Mouse (Mus musculus) limb, embryonic 14.5 days (tissue): ENCODE measurements around the gene Tnfrsf13b. TPM values are rescaled to one million over a fixed set of nuclear protein-coding genes. Genes with fewer than 3 reads are reported as not detected.
A peak's percentile ranks its signal among the peaks of the same experiment; 100 is the strongest.
"Not testable (repeated sequence)": the region's sequence is repeated elsewhere in the genome, so short reads cannot be mapped to it uniquely, and the experiment has no call there.

Experiments used
- ATAC-seq: fragments of 200-750 bp; cut with Nextera tagmentation; 2 replicates; pipeline ENCODE4 v1.8.0; 2017; ENCODE audit warnings: low read depth, moderate number of reproducible peaks, moderate TSS enrichment; ENCODE audit not compliant: low FRiP score
- DNase-seq: peaks from one replicate; pipeline ENCODE4 v3.0.0-alpha.2; 2015; ENCODE audit warnings: low spot score
- H3K27ac ChIP-seq: fragments of 300-500 bp; sonication (generic); replicated peaks from 2 replicates; pipeline ENCODE4 v1.5.1; 2014; ENCODE audit warnings: low read depth, mild to moderate bottlenecking, low read length, moderate library complexity, mixed read lengths
- H3K27me3 ChIP-seq: fragments of 300-500 bp; sonication (generic); 2 replicates; pipeline ENCODE4 v1.6.1; 2014; ENCODE audit warnings: low read length, mixed read lengths; ENCODE audit not compliant: control insufficient read depth, insufficient read depth
- H3K36me3 ChIP-seq: fragments of 300-500 bp; sonication (generic); 2 replicates; pipeline ENCODE4 v1.6.1; 2014; ENCODE audit warnings: mild to moderate bottlenecking, low read length, moderate library complexity, mixed read lengths; ENCODE audit not compliant: control insufficient read depth, insufficient read depth
- H3K4me1 ChIP-seq: fragments of 300-500 bp; sonication (generic); 2 replicates; pipeline ENCODE4 v1.6.1; 2014; ENCODE audit warnings: antibody characterized with exemption, low read length, mixed read lengths; ENCODE audit not compliant: control insufficient read depth, insufficient read depth
- H3K4me2 ChIP-seq: fragments of 300-500 bp; sonication (generic); replicated peaks from 2 replicates; pipeline ENCODE4 v1.6.1; 2014; ENCODE audit warnings: low read depth, mild to moderate bottlenecking, low read length, moderate library complexity; ENCODE audit not compliant: severe bottlenecking
- H3K4me3 ChIP-seq: fragments of 300-500 bp; sonication (generic); replicated peaks from 2 replicates; pipeline ENCODE4 v1.5.1; 2014; ENCODE audit warnings: low read length
- H3K9ac ChIP-seq: fragments of 300-500 bp; sonication (generic); 2 replicates; pipeline ENCODE4 v1.6.1; 2014; ENCODE audit warnings: mild to moderate bottlenecking, low read depth, low read length, moderate library complexity; ENCODE audit not compliant: severe bottlenecking
- H3K9me3 ChIP-seq: fragments of 300-500 bp; sonication (generic); 2 replicates; pipeline ENCODE4 v1.6.1; 2016; ENCODE audit warnings: low read length; ENCODE audit not compliant: control insufficient read depth
- POLR2A ChIP-seq: fragments of 200-500 bp; IDR thresholded peaks from 2 replicates; pipeline ENCODE4 v1.8.0; 2012; ENCODE audit warnings: inconsistent platforms, mild to moderate bottlenecking, moderate library complexity, borderline replicate concordance; ENCODE audit not compliant: insufficient read depth, insufficient read length; ENCODE audit errors: extremely low read depth
- WGBS: fragments of 180-500 bp; shearing (Covaris S2); extraction: QIAGEN DNeasy Blood & Tissue Kit; methylation state at CpG from one replicate; pipeline ENCODE4 v1.1.7; 2014; 5-methylcytosine and 5-hydroxymethylcytosine counted together
- polyA plus RNA-seq, 2 experiments: library from polyadenylated mRNA; depleted of rRNA in 1 of 2; stranded (reverse) in 1 of 2; unstranded in 1 of 2; fragments of >200 nt; fragmentation: Nextera tagmentation in 1 of 2; extraction: Ambion mirVana in 1 of 2; gene quantifications; 2 replicates each; pipeline versions ENCODE4 v1.2.1 to v1.2.3; 2012 to 2014

The Tnfrsf13b gene
- polyA plus RNA-seq, 2 experiments, result 2.2 to 5.1 TPM

DNA sequence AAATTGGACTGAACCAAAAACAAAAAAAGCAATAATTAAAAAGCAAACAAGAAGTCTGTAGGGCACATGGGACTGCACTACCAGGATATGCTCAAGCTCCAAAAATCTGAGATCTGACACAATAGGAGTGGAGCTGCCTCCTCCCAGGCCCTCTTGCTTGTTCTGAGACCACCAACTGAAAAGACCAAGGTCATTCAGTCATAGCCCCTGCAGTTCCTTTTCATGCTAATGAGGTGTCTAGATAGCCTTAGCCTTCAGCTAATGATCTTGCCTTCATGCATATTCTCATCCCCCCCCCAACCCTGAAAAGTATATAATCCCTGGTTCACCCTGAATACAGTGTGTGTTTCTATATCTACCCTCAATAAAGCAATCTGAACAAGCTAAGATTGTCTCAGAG is 55.1 kb downstream of the Tnfrsf13b start:
- TF ChIP-seq POLR2A, result no peak
- H3K9me3 ChIP-seq, result peaks cover 4% of the 10 kb centered on the region; the same call in 1 of the 2 replicates

DNA sequence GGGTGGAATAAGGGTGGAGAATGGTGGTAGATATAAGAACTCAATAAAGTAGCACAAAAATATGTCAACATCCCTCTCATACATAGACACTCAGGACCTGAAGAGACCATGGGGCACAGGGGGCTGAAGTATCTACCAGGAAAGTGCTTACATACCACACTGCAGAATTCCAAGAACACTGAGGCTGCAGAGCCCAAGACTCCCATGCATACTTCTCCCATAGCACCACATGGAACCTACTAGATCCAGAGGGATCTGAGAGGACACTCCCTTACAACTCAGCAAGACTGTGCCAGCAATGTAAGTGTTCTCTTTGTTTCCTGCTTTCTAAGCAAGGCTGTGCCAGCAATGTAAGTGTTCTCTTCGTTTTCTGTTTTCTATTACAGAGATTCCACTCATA is 57.3 kb downstream of the Tnfrsf13b start:
- no peak for TF ChIP-seq POLR2A
- peaks cover 14% of the 10 kb centered on the region; the same call in 1 of the 2 replicates for H3K4me1 ChIP-seq

More for the DNA sequence above, 55.1 kb downstream of the Tnfrsf13b start:
- Histone ChIP-seq H3K4me3 (no peak overlapping the region), H3K27ac (no peak overlapping the region), H3K4me1 (peaks cover 14% of the 10 kb centered on the region; the same call in 1 of the 2 replicates), H3K36me3 (no peaks in the 10 kb centered on the region), H3K4me2 (no peak overlapping the region), H3K9ac (no peak overlapping the region), H3K27me3 (no peaks in the 10 kb centered on the region)
- DNase-seq, result no peak
- no peak for ATAC-seq

DNA sequence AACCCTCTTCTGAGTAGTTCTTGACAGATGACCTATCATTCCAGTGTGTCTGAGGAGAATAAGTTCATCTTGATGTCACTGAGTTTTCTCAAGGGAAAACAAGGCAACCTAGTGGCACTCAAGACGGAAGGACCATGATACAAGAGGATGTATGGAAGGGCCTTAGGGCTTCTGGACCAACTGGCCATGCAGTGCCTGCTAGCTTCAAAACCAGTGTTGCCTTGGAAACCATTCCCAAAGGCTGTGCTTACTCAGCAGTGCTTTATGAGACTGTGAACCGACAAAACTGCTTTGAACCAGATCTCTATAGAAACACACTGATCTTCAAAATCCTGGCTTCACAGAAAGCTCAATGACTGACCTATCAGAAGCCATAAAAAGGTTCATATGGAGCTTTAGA is 64.2 kb downstream of the Tnfrsf13b start:
- Histone ChIP-seq H3K9ac (no peak overlapping the region), H3K4me1 (no peaks in the 10 kb centered on the region), H3K36me3 (no peaks in the 10 kb centered on the region), H3K9me3 (peaks cover 2% of the 10 kb centered on the region; the same call in 1 of the 2 replicates), H3K4me2 (no peak overlapping the region), H3K27me3 (no peaks in the 10 kb centered on the region), H3K4me3 (no peak overlapping the region), H3K27ac (no peak overlapping the region)
- 56% methylated on average over 2 of the region's 2 CpGs for WGBS
- ATAC-seq (no peak), DNase-seq (no peak)
- TF ChIP-seq POLR2A, result no peak

More for the DNA sequence above, 57.3 kb downstream of the Tnfrsf13b start:
- H3K9ac ChIP-seq, result no peak overlapping the region
- H3K27ac ChIP-seq, result 0 out of 2 replicates have a peak overlapping the region, but pooled peaks have one; percentile 1
- no peak overlapping the region for H3K4me2 ChIP-seq
- no peak overlapping the region for H3K4me3 ChIP-seq
- H3K27me3 ChIP-seq, result no peaks in the 10 kb centered on the region
- WGBS, result 63% methylated on average over 1 of the region's 1 CpGs
- no peaks in the 10 kb centered on the region for H3K36me3 ChIP-seq
- DNase-seq (no peak), ATAC-seq (no peak)
- H3K9me3 ChIP-seq, result peaks cover 4% of the 10 kb centered on the region; the same call in 1 of the 2 replicates

DNA sequence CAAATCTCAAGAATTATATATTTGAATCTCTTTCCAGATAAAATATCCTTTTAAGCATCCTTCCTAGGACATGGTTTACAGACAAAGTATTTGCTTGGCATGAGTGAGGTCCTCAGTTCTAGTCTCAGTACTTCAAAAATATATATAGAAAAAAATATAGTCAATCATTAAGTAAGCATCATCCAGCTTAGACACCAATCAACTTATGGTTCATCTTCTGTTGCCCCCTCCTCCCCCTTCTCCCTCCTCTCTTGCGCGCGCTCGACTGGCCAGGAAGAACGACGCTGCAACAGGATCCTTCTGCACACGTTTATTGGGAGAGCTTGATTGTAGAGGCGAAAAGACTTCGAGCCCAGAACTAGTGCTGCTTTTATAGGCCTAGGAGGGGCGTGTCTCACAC is 65.6 kb downstream of the Tnfrsf13b start:
- H3K4me1 ChIP-seq, DNase-seq, ATAC-seq, H3K36me3 ChIP-seq, H3K4me3 ChIP-seq, H3K9ac ChIP-seq, H3K4me2 ChIP-seq, H3K27ac ChIP-seq, H3K27me3 ChIP-seq, H3K9me3 ChIP-seq: not testable (repeated sequence)
- WGBS, result 95% methylated on average over 6 of the region's 10 CpGs

DNA sequence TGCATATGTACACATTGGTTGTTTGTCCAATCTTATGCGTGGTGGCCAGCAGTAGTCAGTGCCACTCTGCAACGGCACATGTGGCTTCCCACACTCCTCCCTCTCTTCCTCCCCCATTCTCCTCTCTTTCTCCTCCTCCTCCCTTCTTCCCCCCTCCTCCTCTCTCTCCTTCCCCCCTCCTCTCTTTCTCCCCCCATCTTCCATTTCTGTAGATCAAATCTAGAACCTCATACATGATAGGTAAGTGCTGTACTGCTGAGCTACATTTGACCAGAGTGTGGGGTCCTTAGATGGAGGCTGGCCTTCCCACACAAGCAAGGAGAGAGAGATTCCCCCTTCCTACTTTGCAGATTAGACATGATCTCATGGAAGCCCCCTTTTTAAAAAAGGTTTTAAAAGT is 66.2 kb downstream of the Tnfrsf13b start:
- Histone ChIP-seq H3K36me3 (no peaks in the 10 kb centered on the region), H3K4me2 (no peak overlapping the region), H3K9ac (no peak overlapping the region), H3K4me1 (no peaks in the 10 kb centered on the region), H3K27ac (no peak overlapping the region), H3K4me3 (no peak overlapping the region), H3K27me3 (no peaks in the 10 kb centered on the region), H3K9me3 (no peaks in the 10 kb centered on the region)
- no peak for TF ChIP-seq POLR2A
- whole genome bisulfite sequencing, result 97% methylated on average over 2 of the region's 2 CpGs
- no peak for ATAC-seq
- DNase-seq, result no peak

DNA sequence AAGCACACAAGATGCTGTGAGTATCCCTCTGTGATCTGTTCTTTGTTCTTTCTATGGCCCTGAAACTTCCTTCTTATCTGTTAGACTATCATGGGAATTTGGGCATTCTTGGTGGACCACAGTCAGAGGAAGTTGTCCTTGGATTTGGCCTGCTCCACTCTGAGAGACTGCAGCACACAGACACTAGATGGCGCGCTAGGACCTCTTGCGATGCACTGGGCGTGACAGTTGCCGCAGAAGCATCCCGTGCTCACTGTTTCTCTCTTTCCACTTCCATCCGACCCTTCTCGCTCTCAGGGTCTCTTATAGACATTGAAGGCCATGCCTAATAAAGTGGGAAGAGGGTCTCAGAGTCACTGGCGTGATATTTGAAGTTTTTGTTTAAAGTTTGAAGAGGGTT is 66.8 kb downstream of the Tnfrsf13b start:
- Histone ChIP-seq H3K9ac (no peak overlapping the region), H3K27me3 (no peaks in the 10 kb centered on the region), H3K4me2 (no peak overlapping the region), H3K4me3 (no peak overlapping the region), H3K4me1 (no peaks in the 10 kb centered on the region), H3K36me3 (no peaks in the 10 kb centered on the region), H3K27ac (no peak overlapping the region), H3K9me3 (no peaks in the 10 kb centered on the region)
- ATAC-seq (peak; percentile 60; the same call in 1 of the 2 replicates), DNase-seq (peak; percentile 80)
- TF ChIP-seq POLR2A, result no peak
- 5% methylated on average over 9 of the region's 9 CpGs for WGBS
